ENCODE assay signal across 31 mouse cellular contexts in the genomic region with DNA sequence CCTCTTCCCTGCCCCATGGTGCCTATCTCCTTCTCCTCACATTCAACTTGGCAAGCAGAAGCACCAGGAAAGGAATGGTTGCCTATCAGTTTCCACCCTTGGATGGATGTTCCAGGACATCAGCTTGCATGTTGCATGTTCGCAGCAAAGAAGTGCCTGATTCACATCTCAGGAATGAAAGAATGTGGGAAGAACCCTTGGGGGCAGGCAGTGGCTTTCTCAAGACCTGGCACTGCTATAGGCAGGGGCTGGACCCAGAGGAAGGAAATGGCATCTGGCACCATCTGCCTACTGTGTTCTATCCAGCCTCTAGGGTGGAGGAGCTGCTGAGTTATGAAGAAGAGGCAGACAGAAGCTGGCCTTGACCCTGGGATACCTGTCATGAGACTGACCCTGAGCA. TPM values are rescaled to one million over a fixed set of nuclear protein-coding genes. Genes with fewer than 3 reads are reported as not detected.
"Had no signal": no experiment of that assay in that cellular context is flagged by ENCODE, and none has a peak within 500 bp of the region (broad histone marks: within the 10 kb centered on the region; RNA-seq: fewer than 3 reads in every experiment).

No protein-coding gene starts in this region.

- H3K9ac ChIP-seq: kidney, embryonic 15.5 days; limb, embryonic 12.5 days; limb, embryonic 15.5 days; liver, embryonic 14.5 days; liver, postnatal 0 days; lung, embryonic 15.5 days; neural tube, embryonic 13.5 days had no signal

- H3K4me2 ChIP-seq: kidney, embryonic 15.5 days; limb, embryonic 12.5 days; limb, embryonic 15.5 days; liver, embryonic 11.5 days; lung, embryonic 15.5 days; midbrain, embryonic 11.5 days; neural tube, embryonic 13.5 days had no signal

- H3K27ac ChIP-seq: kidney, embryonic 15.5 days; left cerebral cortex, adult 2 months; limb, embryonic 12.5 days; limb, embryonic 15.5 days; liver, embryonic 14.5 days; lung, embryonic 15.5 days; neural tube, embryonic 13.5 days had no signal

- ATAC-seq: liver, postnatal 0 days had no signal

- DNase-seq: kidney, adult 11 months; kidney, adult 8-10 months; kidney, postnatal 10 days; kidney, postnatal 4 days; left cerebral cortex, postnatal 4 days; liver, postnatal 0 days; lung, postnatal 14 days; lung, postnatal 4 days; midbrain, embryonic 14.5 days; retina, postnatal 1 day; thymus, adult 18-20 months; thymus, postnatal 4 days had no signal

- H3K4me3 ChIP-seq: kidney, embryonic 15.5 days; left cerebral cortex, adult 2 months; limb, embryonic 12.5 days; limb, embryonic 15.5 days; lung, embryonic 15.5 days; neural tube, embryonic 13.5 days had no signal

- H3K36me3 ChIP-seq: kidney, embryonic 15.5 days; limb, embryonic 12.5 days; limb, embryonic 15.5 days; lung, embryonic 15.5 days; neural tube, embryonic 13.5 days had no signal

- H3K9me3 ChIP-seq: kidney, embryonic 15.5 days; limb, embryonic 12.5 days; limb, embryonic 15.5 days; lung, embryonic 15.5 days; neural tube, embryonic 13.5 days had no signal

RNA-seq across cellular contexts. Expression of a gene that starts 34.9 kb away (rescaled TPM):
- total RNA-seq: layer of hippocampus, adult 18-20 months; layer of hippocampus, postnatal 14 days; left cerebral cortex, adult 2 months; left cerebral cortex, postnatal 14 days; left cerebral cortex, postnatal 4 days; megakaryocyte progenitor cell, adult 5-6 weeks; megakaryocyte-erythroid progenitor cell, adult 5-6 weeks; neutrophil, adult 5-6 weeks had no signal
- polyA plus RNA-seq: kidney, embryonic 15.5 days; limb, embryonic 12.5 days; limb, embryonic 15.5 days; liver, embryonic 11.5 days; liver, embryonic 14.5 days; liver, postnatal 0 days; lung, embryonic 15.5 days; midbrain, embryonic 11.5 days; midbrain, embryonic 14.5 days; neural tube, embryonic 13.5 days; small intestine, adult 2 months; spleen, adult 2 months; stomach, embryonic 16.5 days; testis, adult 2 months had no signal
